Mouse (Mus musculus) myocyte (in vitro differentiated cells): ENCODE data around the gene Cct5. TPM values are rescaled to one million over a fixed set of nuclear protein-coding genes. Genes with fewer than 3 reads are reported as not detected.

Experiments used
- H3K27me3 ChIP-seq: one replicate; pipeline ENCODE4 v1.6.1; 2011; ENCODE audit not compliant: control insufficient read depth, insufficient read depth, insufficient read length
- H3K36me3 ChIP-seq: one replicate; pipeline ENCODE4 v1.6.1; 2011; ENCODE audit not compliant: control insufficient read depth, insufficient read depth
- H3K4me2 ChIP-seq: one replicate; pipeline ENCODE4 v1.6.1; 2011; ENCODE audit warnings: low read depth, control low read depth
- H3K4me3 ChIP-seq: one replicate; pipeline ENCODE4 v1.5.1; 2011; ENCODE audit warnings: mild to moderate bottlenecking, control low read depth, moderate library complexity
- H3K79me2 ChIP-seq: one replicate; pipeline ENCODE4 v1.6.1; 2011; ENCODE audit not compliant: control insufficient read depth, insufficient read depth
- H3ac ChIP-seq: one replicate; pipeline ENCODE4 v1.6.1; 2011; ENCODE audit not compliant: control insufficient read depth, insufficient read length
- CEBPB ChIP-seq: IDR thresholded peaks from 2 replicates; pipeline ENCODE4 v1.6.1; 2011; ENCODE audit warnings: mild to moderate bottlenecking, moderate library complexity; ENCODE audit not compliant: poor library complexity, insufficient read depth, severe bottlenecking
- E2F4 ChIP-seq: IDR thresholded peaks from one replicate; pipeline ENCODE4 v1.6.1; 2011; ENCODE audit warnings: mild to moderate bottlenecking, control low read depth, moderate library complexity; ENCODE audit not compliant: insufficient read depth
- MAX ChIP-seq: IDR thresholded peaks from one replicate; pipeline ENCODE4 v1.6.1; 2011; ENCODE audit warnings: low read depth, mild to moderate bottlenecking, control low read depth
- MYOD1 ChIP-seq, 3 experiments: IDR thresholded peaks; one replicate each; pipeline ENCODE4 v1.6.1; 2011; ENCODE audit warnings: control low read depth in 2 of 3, low read depth in 2 of 3, mild to moderate bottlenecking in 2 of 3, moderate library complexity in 1 of 3; ENCODE audit not compliant: insufficient read length in 2 of 3, control insufficient read depth in 1 of 3
- MYOG ChIP-seq, 3 experiments: IDR thresholded peaks; one replicate each; pipeline ENCODE4 v1.6.1; 2011; ENCODE audit warnings: control low read depth in 2 of 3, low read depth in 2 of 3, mild to moderate bottlenecking in 2 of 3; ENCODE audit not compliant: insufficient read length in 2 of 3, control insufficient read depth in 1 of 3, insufficient read depth in 1 of 3
- POLR2A ChIP-seq: IDR thresholded peaks from one replicate; pipeline ENCODE4 v1.6.1; 2011; ENCODE audit warnings: low read depth, mild to moderate bottlenecking, control low read depth, moderate library complexity; ENCODE audit not compliant: insufficient read length
- POLR2AphosphoS2 ChIP-seq: IDR thresholded peaks from one replicate; pipeline ENCODE4 v1.6.1; 2011; ENCODE audit warnings: low read depth, control low read depth; ENCODE audit not compliant: insufficient read length
- REST ChIP-seq: IDR thresholded peaks from one replicate; pipeline ENCODE4 v1.6.1; 2011; ENCODE audit warnings: mild to moderate bottlenecking, control low read depth, moderate library complexity; ENCODE audit not compliant: insufficient read depth, insufficient read length
- SRF ChIP-seq: IDR thresholded peaks from one replicate; pipeline ENCODE4 v1.6.1; 2011; ENCODE audit warnings: low read depth; ENCODE audit not compliant: control insufficient read depth, insufficient read length
- TCF12 ChIP-seq: IDR thresholded peaks from one replicate; pipeline ENCODE4 v1.6.1; 2011; ENCODE audit warnings: mild to moderate bottlenecking, control low read depth; ENCODE audit not compliant: poor library complexity, insufficient read depth, severe bottlenecking
- TCF3 ChIP-seq: IDR thresholded peaks from one replicate; pipeline ENCODE4 v1.6.1; 2011; ENCODE audit warnings: low read depth, control low read depth; ENCODE audit not compliant: insufficient read length
- USF1 ChIP-seq: IDR thresholded peaks from one replicate; pipeline ENCODE4 v1.6.1; 2011; ENCODE audit warnings: low read depth, mild to moderate bottlenecking, control low read depth, moderate library complexity
- polyA plus RNA-seq: library from polyadenylated mRNA; unstranded; fragments of >200 nt; fragmentation: generic; extraction: Trizol; gene quantifications from one replicate; pipeline ENCODE4 v1.2.1, GENCODE M21; 2012; ENCODE audit warnings: missing spikeins

Gene Cct5
- polyA plus RNA-seq, 1 experiment, result 521 TPM

GRCm38 (mm10) chr15:31568581-31568996 is 33.0 kb downstream of the Cct5 start:
- peak; percentile 44 for TF ChIP-seq POLR2A
- no peak for TF ChIP-seq USF1
- Histone ChIP-seq H3K36me3 (no peaks in the 10 kb centered on the region), H3K79me2 (no peaks in the 10 kb centered on the region), H3ac (no peak overlapping the region), H3K27me3 (no peaks in the 10 kb centered on the region), H3K4me2 (peak overlapping the region; percentile 91), H3K4me3 (peak overlapping the region; percentile 16)

GRCm38 (mm10) chr15:31567431-31567830 is 34.2 kb downstream of the Cct5 start:
- Histone ChIP-seq H3K27me3 (no peaks in the 10 kb centered on the region), H3K36me3 (no peaks in the 10 kb centered on the region)
- TF ChIP-seq E2F4 (no peak), MYOG (IDR thresholded peaks at IDR 0.05; ENCODE audit: control insufficient read depth in 1 of 3, insufficient read depth in 1 of 3, insufficient read length in 2 of 3, low read depth in 2 of 3) (no peak), POLR2A (no peak)

GRCm38 (mm10) chr15:31565786-31566185 is 35.8 kb downstream of the Cct5 start:
- H3K79me2 ChIP-seq, result no peaks in the 10 kb centered on the region
- no peak overlapping the region for H3ac ChIP-seq
- TF ChIP-seq POLR2A (no peak), SRF (no peak), POLR2AphosphoS2 (no peak), MYOG (IDR thresholded peaks at IDR 0.05; ENCODE audit: control insufficient read depth in 1 of 3, insufficient read depth in 1 of 3, insufficient read length in 2 of 3, low read depth in 2 of 3) (no peak), MYOD1 (IDR thresholded peaks at IDR 0.05; ENCODE audit: control insufficient read depth in 1 of 3, insufficient read length in 2 of 3, low read depth in 2 of 3) (no peak), MAX (no peak), E2F4 (no peak), TCF12 (no peak), CEBPB (no peak), USF1 (no peak), REST (no peak), TCF3 (no peak)
- H3K36me3 ChIP-seq, result no peaks in the 10 kb centered on the region
- no peak overlapping the region for H3K4me2 ChIP-seq
- no peaks in the 10 kb centered on the region for H3K27me3 ChIP-seq
- no peak overlapping the region for H3K4me3 ChIP-seq

More at GRCm38 (mm10) chr15:31567431-31567830, 34.2 kb downstream of the Cct5 start:
- no peak overlapping the region for H3ac ChIP-seq
- H3K4me2 ChIP-seq, result peak overlapping the region; percentile 91
- H3K79me2 ChIP-seq, result no peaks in the 10 kb centered on the region
- no peak overlapping the region for H3K4me3 ChIP-seq

GRCm38 (mm10) chr15:31565184-31565583 is 36.4 kb downstream of the Cct5 start, which contains the start of gene Cmbl:
Gene Cmbl (plus strand): TSS chr15:31565389.
- H3K79me2 ChIP-seq, result no peaks in the 10 kb centered on the region

GRCm38 (mm10) chr15:31563577-31564546 is 37.7 kb downstream of the Cct5 start:
- Histone ChIP-seq H3K36me3 (no peaks in the 10 kb centered on the region), H3ac (no peak overlapping the region), H3K27me3 (no peaks in the 10 kb centered on the region), H3K4me2 (no peak overlapping the region), H3K4me3 (no peak overlapping the region), H3K79me2 (no peaks in the 10 kb centered on the region)
- TF ChIP-seq USF1 (no peak), MAX (no peak), E2F4 (no peak), MYOG (IDR thresholded peaks at IDR 0.05; ENCODE audit: control insufficient read depth in 1 of 3, insufficient read depth in 1 of 3, insufficient read length in 2 of 3, low read depth in 2 of 3) (no peak), TCF12 (no peak), TCF3 (no peak), POLR2AphosphoS2 (no peak), CEBPB (no peak), REST (no peak), POLR2A (no peak), MYOD1 (IDR thresholded peaks at IDR 0.05; ENCODE audit: control insufficient read depth in 1 of 3, insufficient read length in 2 of 3, low read depth in 2 of 3) (no peak), SRF (no peak)

More at GRCm38 (mm10) chr15:31565184-31565583, 36.4 kb downstream of the Cct5 start, which contains the start of gene Cmbl:
- no peak within 1 kb of the TSS for H3K4me2 ChIP-seq
- H3K36me3 ChIP-seq, result no peaks in the 10 kb centered on the region
- no peak within 1 kb of the TSS for H3ac ChIP-seq
- H3K27me3 ChIP-seq, result no peaks in the 10 kb centered on the region
- TF ChIP-seq SRF, result no peak
- TF ChIP-seq TCF12, result no peak
- no peak within 1 kb of the TSS for H3K4me3 ChIP-seq
